Mouse (Mus musculus) lung, postnatal 10 days (tissue): ENCODE measurements around the gene Magi2.

ENCODE experiments used
- DNase-seq: peaks from one replicate; pipeline ENCODE4 v3.0.0; 2021

Magi2 gene

GRCm38 (mm10) chr5:20537369-20538022 lies 1310.7 kb downstream of the Magi2 start:
- DNase-seq: no peak

GRCm38 (mm10) chr5:20544374-20544773 lies 1317.5 kb downstream of the Magi2 start:
- no peak for DNase-seq

DNA sequence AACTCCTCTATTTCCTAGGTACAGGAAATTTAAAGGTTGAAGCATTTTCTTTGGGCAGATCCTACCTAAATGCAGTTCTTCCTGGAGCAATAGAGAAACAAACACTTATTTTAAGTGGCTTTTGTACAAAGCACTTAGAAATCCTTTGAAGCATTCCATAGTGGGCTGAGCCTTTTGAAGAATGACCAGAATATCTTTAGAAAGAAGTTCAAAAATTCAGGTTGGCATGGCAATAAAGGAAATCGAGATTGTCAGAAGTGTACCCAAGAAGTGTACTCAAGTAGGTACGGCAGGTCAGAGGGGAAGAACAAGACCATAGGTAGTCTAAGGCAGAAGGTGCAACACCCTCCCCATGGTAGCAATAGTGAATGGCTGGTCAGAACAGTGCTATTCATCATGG lies 1332.5 kb downstream of the Magi2 start:
- DNase-seq: peak; percentile 16

DNA sequence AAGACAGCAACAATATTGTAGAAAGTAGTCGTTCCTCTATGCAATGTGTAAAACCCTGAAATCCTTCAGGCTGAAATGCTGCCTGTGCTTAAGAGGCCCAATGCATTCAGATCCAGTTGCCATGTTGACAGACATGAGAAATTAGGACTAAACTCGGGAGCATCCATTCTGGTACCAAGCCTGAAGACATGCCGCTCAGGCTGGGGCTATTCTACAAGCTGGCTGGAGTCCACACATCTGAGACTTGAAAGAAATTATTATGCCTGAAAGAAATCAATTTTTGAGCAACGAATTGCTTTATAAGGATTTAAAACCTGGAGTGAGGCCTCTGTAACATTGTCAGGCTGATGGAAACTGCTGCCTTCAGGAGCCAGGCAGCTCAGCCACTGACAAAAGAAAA lies 1333.0 kb downstream of the Magi2 start:
- DNase-seq: no peak

DNA sequence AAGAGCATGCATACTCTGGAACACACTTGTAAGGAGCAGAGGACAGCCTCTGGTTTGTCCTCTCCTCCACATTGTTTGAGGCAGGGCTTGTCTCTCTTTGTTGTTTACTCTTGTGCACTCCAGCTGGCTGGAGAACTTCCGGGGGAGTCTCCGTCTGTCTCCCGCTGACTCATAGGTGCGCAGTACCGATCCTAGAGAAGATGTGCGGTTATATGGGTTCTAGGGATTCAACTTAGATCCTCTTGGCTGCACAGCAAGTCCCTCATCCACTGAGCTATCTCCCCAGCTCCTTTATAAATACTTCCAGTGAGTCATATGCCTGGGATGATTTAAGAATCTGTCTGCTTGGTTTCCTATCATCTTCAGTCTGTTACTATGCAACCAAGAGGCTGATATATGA lies 1341.6 kb downstream of the Magi2 start:
- DNase-seq: no peak

GRCm38 (mm10) chr5:20568966-20569365 lies 1342.1 kb downstream of the Magi2 start:
- DNase-seq: no peak

DNA sequence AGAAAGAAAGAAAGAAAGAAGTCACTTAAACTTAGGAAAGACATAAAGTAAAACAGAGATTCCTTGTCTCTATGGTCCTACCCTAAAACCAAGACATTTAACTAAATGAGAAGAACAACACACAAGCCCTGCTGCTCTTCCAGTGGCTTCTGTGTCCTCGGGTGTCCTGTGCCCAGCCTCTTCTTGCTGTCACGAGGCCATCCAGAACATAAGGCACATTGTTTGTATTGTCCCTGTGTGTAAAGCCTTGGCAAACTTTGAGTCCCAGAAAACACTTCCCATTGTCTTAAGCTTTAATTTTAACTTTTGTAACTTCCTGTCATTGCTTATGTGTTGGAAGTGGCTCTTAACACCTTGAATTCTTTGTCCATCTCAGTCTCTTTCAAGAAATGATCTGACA lies 1348.0 kb downstream of the Magi2 start:
- DNase-seq: no peak

- DNase-seq: no peak
These were observed 1349.0 kb downstream of the Magi2 start for GRCm38 (mm10) chr5:20575798-20576197.

- DNase-seq: no peak
These were observed 1349.4 kb downstream of the Magi2 start for GRCm38 (mm10) chr5:20576266-20576665.

DNA sequence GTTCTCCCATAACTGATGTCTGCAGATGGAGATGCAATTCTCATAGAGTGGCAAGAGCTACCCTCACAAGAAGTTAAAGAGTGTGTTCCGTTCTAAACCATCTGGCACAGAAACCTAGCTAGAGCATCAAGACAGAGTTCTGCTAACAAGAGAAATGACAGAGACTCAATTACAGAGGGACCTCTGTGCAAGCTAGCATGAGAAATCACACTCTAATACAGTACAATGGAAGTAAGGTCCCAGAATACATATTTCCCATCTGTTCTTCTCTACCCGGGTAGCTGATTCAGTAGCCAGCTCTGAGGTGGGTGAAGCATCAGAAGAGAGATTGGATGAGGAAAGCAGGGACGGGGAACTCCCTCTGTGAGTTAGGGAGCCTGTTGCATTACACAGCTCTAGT lies 1351.8 kb downstream of the Magi2 start:
- no peak for DNase-seq

GRCm38 (mm10) chr5:20580619-20581018 lies 1353.8 kb downstream of the Magi2 start:
- no peak for DNase-seq

DNA sequence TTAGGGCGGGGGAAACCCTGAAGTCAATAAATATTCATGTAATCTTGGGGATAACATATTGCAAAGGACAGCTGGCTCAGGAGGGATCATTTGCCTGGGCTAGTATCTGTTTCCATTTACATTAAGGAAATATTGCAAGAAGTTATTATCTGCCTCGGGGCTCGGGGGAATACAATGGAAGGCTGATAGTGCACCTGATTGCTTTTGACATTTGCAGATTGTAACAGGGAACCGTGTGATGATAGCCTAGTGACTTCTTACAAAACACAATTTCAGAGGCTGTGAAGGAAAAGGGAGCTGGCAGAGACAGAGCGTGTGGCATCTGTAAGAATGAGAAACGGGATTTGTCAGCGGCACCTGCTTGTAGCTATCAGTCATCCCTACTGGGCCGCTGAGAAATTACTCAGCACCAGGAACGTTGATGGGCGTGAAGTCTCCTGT lies 1356.2 kb downstream of the Magi2 start:
- no peak for DNase-seq

GRCm38 (mm10) chr5:20583639-20584038 lies 1356.8 kb downstream of the Magi2 start:
- no peak for DNase-seq

DNA sequence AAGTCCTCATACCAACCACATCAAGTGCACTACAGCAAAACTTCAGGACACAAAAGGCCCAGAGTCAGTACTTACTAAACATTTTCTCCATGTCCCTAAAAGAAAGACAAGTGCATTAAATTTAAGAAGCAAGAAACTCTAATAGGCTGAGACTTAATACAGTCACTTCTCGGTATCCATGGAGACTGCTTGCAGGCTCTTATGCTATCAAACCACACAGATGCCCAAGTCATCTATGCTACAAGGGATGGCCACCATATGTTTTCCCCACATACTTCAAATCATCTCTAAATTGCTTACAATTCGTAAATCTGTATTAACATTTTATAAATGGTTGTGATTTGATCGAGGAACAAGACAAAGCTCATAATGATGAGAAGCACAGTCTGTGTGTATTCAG lies 1357.9 kb downstream of the Magi2 start:
- DNase-seq: no peak

DNA sequence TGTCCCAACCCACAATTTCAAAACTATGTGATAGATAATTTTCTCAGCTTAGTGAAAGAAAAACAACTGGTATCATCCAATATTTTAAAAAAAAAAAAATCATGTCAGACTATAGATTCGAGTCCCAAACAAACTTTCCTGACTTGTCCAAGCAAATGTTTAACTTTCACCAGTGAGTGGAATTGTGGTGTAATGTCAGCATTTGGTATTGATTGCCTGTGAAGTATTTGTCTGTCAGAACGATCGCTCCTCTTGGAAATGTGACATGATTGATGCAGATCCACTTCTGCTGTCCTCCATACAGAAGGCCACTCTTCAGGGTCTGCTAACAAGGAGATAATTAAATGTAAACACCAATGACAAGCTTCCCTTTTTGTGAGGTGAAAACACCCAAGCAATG lies 1362.9 kb downstream of the Magi2 start:
- no peak for DNase-seq

GRCm38 (mm10) chr5:20598196-20598595 lies 1371.4 kb downstream of the Magi2 start:
- no peak for DNase-seq

DNA sequence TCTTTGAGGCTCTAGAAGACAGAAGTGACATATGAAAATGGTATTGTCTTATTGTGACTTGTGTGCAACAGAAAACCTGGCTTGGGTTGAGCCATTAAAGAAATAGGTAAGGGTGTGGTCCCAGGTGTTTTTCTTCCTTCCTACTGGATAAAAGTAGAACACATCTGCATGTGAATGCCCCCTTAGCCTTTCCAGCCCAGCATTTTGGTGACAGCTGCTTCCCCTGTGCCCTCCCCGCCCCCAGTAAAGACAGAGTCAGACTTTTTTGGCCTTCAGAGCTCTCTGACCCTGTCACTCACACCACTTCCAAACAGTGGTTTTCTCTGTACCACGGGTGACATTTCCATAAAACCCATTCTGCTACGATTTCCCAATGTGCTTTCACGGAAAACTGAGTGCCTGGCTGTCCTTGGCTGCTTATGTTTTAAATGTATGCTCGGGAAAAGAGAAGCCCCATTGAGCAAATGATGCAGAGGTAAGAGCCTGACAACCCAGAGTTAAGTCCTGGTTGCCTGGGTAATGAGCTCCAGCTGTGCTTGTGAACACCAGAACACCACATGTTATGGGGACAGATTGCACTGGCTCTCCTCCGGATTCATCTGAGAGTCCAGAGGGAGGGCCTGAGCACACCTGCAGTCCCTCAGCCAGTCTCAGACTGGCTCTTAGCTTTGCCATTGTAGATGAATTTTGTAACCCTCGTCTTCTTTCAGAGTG lies 1377.1 kb downstream of the Magi2 start:
- DNase-seq: no peak

GRCm38 (mm10) chr5:20606497-20606896 lies 1379.7 kb downstream of the Magi2 start:
- DNase-seq: no peak

DNA sequence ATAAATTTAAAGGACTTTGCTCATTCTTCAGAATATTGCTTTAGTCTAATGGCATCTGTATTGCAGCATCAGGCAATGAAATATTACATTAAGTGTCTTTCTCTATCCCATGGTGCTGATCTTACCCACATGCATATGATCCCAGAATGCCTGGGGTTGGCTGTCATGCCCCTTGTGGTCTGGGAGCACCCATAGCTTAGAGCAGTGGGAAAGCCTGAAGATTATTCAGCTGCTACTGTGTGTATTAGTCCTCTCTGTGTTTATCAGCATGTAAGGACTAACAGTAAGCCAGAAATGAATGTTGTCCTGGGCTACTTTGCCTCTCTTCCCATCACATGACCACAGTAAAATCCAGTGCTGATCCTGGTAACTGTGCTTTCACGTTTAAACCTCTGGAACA lies 1380.7 kb downstream of the Magi2 start:
- no peak for DNase-seq

- DNase-seq: no peak
These were observed 1382.5 kb downstream of the Magi2 start for GRCm38 (mm10) chr5:20609206-20609935.

- peak; percentile 7 for DNase-seq
These were observed 1383.8 kb downstream of the Magi2 start for GRCm38 (mm10) chr5:20610640-20611039.

DNA sequence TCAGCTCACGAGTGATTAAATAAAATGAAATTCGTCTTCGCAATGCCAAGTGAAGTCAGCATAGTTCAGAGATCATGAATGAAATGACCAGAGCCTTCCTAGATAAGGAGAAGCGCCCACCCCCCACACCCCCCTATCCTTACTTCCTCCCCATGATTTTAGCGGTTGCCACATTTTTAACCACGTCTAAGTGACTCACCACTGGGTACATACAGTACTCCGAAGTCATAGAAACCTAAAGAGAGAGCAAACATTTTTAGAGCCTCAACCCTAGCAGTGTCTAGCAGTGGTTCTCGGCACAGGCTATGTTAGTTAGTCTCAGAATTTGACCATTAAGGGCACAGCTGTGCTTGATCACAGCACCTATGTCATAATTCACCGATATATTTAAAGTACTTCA lies 1385.8 kb downstream of the Magi2 start:
- no peak for DNase-seq

DNA sequence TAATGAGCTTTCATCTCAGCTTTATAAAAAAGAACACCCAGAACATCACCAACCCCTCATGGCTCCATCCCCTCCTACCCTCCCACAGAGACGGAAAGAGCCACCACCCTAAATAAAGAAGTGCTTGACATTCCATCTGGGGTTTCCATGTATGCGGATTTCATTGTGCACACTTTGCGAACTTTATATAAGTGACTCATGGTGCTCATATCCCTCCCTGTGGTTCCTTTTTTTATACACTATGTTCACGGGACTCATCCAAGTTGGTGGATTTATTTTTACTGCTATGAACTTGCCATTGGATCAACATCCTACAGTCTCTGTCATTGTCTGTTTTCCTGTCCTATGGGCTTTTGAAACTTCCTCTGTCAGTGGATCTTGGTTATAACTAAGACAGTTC lies 1388.1 kb downstream of the Magi2 start:
- DNase-seq: no peak
